Mouse (Mus musculus) neural tube, embryonic 10.5 days (tissue): ENCODE results near the gene Gm3402.
"Not testable (repeated sequence)": the region's sequence is repeated elsewhere in the genome, so short reads cannot be mapped to it uniquely, and the experiment has no call there.

Experiments used
- DNase-seq: peaks from one replicate; pipeline ENCODE4 v3.0.0-alpha.2; 2017; ENCODE audit warnings: low spot score; ENCODE audit errors: extremely low spot score

Gm3402 gene

GRCm38 (mm10) chr5:146513823-146514222 lies at the start of gene Gm3402:
Gene Gm3402 (plus strand): TSS chr5:146514123.
- DNase-seq = not testable (repeated sequence)

GRCm38 (mm10) chr5:146466663-146467062 lies 47.3 kb upstream of the Gm3402 start:
- no peak for DNase-seq

- no peak for DNase-seq
These were observed 45.6 kb upstream of the Gm3402 start for GRCm38 (mm10) chr5:146468311-146468710.

DNA sequence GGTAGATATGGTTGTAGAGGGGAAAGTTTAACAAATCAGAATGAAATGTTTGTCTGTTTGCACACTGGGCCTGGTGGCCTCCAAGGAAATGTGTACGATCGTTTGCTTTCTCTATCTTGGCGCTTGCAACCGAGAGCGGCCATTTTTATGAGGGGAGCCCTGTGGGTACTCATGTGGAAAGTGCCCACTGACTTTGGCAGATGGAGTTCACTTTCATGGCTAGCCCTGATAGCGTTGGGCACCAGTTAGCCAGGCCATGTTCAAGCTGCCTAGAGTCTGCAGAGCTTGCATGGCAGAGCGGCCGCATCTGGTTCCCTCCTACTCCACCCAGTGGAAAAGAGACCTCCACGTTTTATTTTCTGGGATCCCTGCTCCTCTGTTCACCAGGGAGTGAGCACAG lies 43.1 kb upstream of the Gm3402 start:
- DNase-seq = no peak

DNA sequence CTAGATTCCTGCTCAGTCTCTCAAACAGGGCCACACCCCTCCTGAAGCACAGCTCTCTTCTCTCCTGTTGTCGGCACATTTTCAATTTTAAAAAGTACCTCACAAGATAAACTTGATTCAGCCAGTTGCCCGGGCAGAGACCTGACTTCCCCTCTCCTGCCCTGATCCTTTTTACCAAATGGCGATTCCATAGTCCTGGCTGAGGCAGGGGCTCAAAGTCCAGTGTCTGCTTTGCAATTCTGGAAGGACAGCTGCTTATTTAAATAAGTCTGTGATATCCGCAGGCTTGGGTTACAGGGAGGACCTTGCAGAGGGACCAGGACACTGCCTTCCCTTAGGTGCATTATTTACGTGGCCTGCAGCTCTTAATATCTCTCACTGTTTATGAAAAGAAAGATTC lies 42.6 kb upstream of the Gm3402 start:
- no peak for DNase-seq

DNA sequence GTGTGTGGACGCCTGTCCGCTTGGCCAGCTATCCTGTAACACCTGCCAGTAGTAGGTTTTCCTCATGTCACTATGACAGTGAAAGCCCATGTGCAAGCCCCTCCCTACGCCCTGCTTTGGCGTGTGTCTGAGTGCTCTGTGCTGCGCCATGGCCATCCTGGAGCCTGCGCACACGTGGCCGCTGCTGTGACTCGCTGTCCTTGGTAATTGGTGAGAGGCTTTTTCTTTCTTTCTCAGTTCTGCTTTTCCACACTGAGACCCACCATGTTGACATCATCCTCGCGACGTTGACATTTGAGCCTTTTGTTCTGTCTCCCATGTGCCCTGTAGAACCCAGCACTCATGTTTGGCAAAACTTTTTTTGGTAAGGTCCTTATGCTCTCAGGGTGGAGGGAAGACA lies 42.1 kb upstream of the Gm3402 start:
- no peak for DNase-seq

DNA sequence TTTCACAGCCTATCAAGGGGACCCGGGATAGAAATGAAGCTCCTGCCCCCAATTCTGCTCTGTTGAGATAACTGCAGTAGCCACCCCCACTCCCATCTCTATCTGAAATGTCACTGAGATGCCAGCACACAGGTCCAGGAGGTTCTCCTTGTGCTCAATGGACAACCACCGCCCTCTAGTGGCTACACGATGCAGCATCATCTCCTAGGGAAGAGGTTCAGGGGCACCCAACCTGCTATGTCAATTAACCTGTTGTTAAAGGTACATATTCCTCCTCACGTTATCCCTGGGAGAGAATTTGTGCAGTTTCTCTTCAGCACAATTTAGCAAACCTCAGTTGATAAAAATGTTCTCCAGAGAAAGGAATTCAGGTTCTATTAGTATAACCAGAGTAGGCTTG lies 34.4 kb upstream of the Gm3402 start:
- not testable (repeated sequence) for DNase-seq

DNA sequence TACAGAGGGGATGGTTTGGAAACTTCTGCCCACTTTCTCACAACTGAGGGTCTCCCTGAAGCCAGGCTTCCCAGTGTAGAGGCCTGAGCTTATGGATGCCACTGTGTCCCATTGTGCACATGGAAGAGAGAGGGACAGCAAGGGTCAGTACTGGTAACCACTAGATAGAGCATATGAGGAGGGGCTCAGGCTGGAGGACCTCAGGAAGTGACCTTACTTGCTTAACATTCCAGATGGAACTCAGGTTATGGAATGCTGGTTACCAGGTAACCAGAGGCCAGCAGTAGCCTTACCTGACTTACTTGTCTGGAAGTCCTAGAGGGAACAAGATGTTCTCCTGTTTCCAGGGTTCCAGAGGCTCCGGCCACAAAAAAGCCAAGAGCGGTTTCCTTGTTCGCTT lies 32.3 kb upstream of the Gm3402 start, which contains the start of gene Gm6408:
Gene Gm6408 (plus strand): TSS at position 301 of the 400 bp plus-strand sequence.
- not testable (repeated sequence) for DNase-seq

DNA sequence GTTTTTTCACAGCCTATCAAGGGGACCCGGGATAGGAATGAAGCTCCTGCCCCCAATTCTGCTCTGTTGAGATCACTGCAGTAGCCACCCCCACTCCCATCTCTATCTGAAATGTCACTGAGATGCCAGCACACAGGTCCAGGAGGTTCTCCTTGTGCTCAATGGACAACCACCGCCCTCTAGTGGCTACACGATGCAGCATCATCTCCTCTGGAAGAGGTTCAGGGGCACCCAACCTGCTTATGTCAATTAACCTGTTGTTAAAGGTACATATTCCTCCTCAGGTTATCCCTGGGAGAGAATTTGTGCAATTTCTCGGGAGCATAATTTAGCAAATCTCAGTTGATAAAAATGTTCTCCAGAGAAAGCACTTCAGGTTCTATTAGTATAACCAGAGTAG lies 25.0 kb upstream of the Gm3402 start:
- not testable (repeated sequence) for DNase-seq

GRCm38 (mm10) chr5:146491063-146491462 lies 22.9 kb upstream of the Gm3402 start, which contains the start of gene Gm6370:
Gene Gm6370 (plus strand): TSS chr5:146491363.
- DNase-seq = not testable (repeated sequence)

DNA sequence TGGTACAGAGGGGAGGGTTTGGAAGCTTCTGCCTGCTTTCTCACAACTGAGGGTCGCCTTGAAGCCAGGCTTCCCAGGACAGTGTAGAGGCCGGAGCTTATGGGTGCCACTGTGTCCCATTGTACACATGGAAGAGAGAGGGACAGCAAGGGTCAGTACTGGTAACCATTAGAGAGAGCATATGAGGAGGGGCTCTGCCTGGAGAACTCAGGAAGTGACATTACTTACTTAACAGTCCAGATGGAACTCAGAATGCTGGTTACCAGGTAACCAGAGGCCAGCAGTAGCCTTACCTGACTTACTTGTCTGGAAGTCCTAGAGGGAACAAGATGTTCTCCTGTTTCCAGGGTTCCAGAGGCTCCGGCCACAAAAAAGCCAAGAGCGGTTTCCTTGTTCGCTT lies 11.8 kb upstream of the Gm3402 start, which contains the start of gene 4930449I24Rik:
Gene 4930449I24Rik (plus strand): TSS at position 301 of the 400 bp plus-strand sequence.
- DNase-seq = not testable (repeated sequence)

- not testable (repeated sequence) for DNase-seq
These were observed 11.6 kb downstream of the Gm3402 start, which contains the start of gene Gm3404 for GRCm38 (mm10) chr5:146525501-146525900. Gene Gm3404 (plus strand): TSS chr5:146525801.

GRCm38 (mm10) chr5:146537347-146537746 lies 23.4 kb downstream of the Gm3402 start, which contains the start of gene Gm3409:
Gene Gm3409 (plus strand): TSS chr5:146537647.
- not testable (repeated sequence) for DNase-seq

- not testable (repeated sequence) for DNase-seq
These were observed 41.9 kb downstream of the Gm3402 start, which contains the start of gene Gm3415 for GRCm38 (mm10) chr5:146555836-146556235. Gene Gm3415 (plus strand): TSS chr5:146556136.

DNA sequence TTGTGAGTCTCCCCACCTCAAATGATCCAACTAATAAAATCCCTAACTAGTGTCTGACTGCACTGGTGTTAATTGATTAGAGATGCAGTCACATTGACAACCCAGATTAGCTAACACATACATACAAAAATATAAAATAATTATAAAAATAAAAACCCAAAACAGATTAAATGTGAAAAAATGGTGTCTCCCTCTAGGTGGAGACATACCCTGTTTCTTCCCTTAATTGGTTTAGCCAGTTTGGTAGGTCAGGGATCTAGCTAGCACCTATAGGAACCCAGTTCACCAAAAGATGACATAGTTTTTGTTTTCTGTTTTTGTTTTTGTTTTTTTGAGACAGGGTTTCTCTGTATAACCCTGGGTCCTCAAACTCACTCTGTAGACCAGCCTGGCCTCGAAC lies 50.3 kb downstream of the Gm3402 start:
- no peak for DNase-seq
